Mouse (Mus musculus) neural tube, embryonic 12.5 days (tissue): Measurements from ENCODE around the gene Usf1. TPM values are rescaled to one million over a fixed set of nuclear protein-coding genes. Genes with fewer than 3 reads are reported as not detected.

ENCODE experiments used
- ATAC-seq: fragments of 200-750 bp; cut with Nextera tagmentation; 2 replicates; pipeline ENCODE4 v1.8.0; 2017; ENCODE audit warnings: low read depth, mild to moderate bottlenecking, moderate TSS enrichment, moderate library complexity; ENCODE audit not compliant: low FRiP score
- H3K27ac ChIP-seq: fragments of 300-500 bp; sonication (generic); 2 replicates; pipeline ENCODE4 v1.5.1; 2016
- H3K27me3 ChIP-seq: fragments of 300-500 bp; sonication (generic); replicated peaks from 2 replicates; pipeline ENCODE4 v1.6.1; 2016; ENCODE audit warnings: mild to moderate bottlenecking
- H3K36me3 ChIP-seq: fragments of 300-500 bp; sonication (generic); 2 replicates; pipeline ENCODE4 v1.6.1; 2016; ENCODE audit warnings: mild to moderate bottlenecking
- H3K4me1 ChIP-seq: fragments of 300-500 bp; sonication (generic); 2 replicates; pipeline ENCODE4 v1.6.1; 2016
- H3K4me2 ChIP-seq: fragments of 300-500 bp; sonication (generic); replicated peaks from 2 replicates; pipeline ENCODE4 v1.6.1; 2016; ENCODE audit warnings: mild to moderate bottlenecking
- H3K4me3 ChIP-seq: fragments of 300-500 bp; sonication (generic); 2 replicates; pipeline ENCODE4 v1.5.1; 2016
- H3K9ac ChIP-seq: fragments of 300-500 bp; sonication (generic); 2 replicates; pipeline ENCODE4 v1.6.1; 2016; ENCODE audit warnings: mild to moderate bottlenecking
- H3K9me3 ChIP-seq: fragments of 300-500 bp; sonication (generic); 2 replicates; pipeline ENCODE4 v1.6.1; 2016; ENCODE audit warnings: mild to moderate bottlenecking
- WGBS: fragments of 180-500 bp; shearing (Covaris S2); methylation state at CpG from one replicate; pipeline ENCODE4 v1.1.7; 2016; 5-methylcytosine and 5-hydroxymethylcytosine counted together
- polyA plus RNA-seq: library from polyadenylated mRNA; unstranded; fragments of >200 nt; fragmentation: Nextera tagmentation; extraction: Ambion mirVana; gene quantifications from 2 replicates; pipeline ENCODE4 v1.2.1, GENCODE M21; 2016

The Usf1 gene
- polyA plus RNA-seq, 1 experiment from 2014 or later, result 178 TPM

DNA sequence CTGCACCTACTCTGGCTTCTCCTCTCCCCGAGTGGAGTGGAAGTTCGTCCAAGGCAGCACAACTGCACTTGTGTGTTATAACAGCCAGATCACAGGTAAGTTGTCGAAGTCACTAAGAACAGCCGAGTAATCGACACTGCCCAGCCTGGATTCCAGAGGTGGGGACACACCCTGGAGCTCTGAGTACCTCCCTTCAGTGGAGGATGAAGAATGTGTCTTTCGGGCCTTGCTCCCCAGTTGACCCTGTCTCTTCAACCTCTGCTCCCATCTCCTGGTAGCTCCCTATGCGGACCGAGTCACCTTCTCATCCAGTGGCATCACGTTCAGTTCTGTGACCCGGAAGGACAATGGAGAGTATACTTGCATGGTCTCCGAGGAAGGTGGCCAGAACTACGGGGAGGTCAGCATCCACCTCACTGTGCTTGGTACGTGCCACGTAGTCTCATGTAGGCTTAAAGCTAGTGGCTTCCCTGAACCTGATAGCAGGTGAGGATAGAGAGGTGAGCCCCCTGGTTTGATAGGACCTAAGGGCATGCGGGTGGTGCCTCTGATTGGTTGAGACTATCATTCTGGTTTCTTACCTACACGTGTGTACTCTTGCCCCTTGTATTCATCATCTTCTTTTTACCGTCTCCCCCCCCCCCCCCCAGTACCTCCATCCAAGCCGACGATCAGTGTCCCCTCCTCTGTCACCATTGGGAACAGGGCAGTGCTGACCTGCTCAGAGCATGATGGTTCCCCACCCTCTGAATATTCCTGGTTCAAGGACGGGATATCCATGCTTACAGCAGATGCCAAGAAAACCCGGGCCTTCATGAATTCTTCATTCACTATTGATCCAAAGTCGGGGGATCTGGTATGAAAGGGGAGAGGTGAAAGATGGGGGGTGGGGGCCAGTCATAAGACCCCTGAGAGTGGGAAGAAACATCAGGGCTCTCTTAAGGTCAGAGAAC is 49.7 kb downstream of the Usf1 start:
- 93% methylated on average over 22 of the region's 22 CpGs for WGBS
- Histone ChIP-seq H3K9ac (no peak overlapping the region), H3K27ac (no peak overlapping the region), H3K27me3 (no peaks in the 10 kb centered on the region), H3K4me3 (no peak overlapping the region), H3K4me1 (no peaks in the 10 kb centered on the region), H3K36me3 (no peaks in the 10 kb centered on the region), H3K9me3 (no peaks in the 10 kb centered on the region), H3K4me2 (no peak overlapping the region)
- no peak for ATAC-seq

DNA sequence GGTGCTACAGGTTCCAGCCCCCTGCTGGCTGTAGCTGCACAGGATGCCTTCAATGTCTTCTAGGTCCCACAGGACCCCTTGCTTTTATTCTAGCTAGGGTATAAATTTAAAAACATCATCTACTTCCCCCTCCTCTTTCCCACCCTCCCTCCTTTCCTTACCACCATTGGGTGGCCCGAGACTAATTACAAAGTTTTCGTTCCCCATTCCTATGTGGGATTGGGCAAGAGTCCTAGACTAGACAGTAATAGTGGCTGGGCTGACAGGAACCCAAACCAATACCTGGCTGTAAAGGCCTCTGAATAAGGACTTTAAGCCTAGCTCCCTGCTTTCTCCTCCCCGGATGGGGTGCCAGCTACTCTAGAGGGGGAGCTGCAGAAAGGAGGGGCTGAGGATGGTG is 52.0 kb downstream of the Usf1 start:
- 93% methylated on average over 3 of the region's 3 CpGs for WGBS

DNA sequence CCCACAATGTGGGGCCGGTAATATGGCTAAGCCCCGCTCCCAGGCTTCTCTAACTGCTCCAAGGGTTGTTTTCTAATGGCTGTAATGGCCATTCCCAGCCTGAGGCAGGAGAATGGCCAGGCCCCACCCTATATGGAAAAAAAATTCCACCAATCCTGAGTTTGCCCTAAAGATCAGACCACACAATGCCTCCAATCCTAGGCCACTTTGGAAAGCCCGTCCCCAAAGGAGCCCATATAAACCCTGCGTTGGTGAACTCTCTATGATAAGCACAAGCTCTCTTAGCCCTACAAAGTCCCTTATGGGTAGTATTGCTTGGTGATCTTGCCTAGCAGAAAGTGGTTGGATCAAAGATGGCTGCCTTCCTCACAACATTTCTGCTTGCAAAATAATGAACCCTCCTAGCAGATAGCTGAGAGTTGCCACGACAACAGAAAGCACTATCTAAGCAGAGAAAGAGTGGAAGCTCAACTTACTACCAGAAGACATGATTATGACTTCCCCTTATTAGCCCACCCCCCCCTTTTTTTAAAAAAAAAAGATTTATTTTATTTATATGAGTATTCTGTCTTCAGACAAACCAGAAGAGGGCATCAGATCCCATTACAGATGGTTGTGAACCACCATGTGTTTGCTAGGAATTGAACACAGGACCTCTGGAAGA is 54.8 kb downstream of the Usf1 start:
- no peak overlapping the region for H3K4me3 ChIP-seq
- H3K9ac ChIP-seq, result no peak overlapping the region
- no peak overlapping the region for H3K4me2 ChIP-seq
- H3K4me1 ChIP-seq, result no peaks in the 10 kb centered on the region
- H3K9me3 ChIP-seq, result no peaks in the 10 kb centered on the region
- H3K36me3 ChIP-seq, result no peaks in the 10 kb centered on the region
- ATAC-seq, result no peak
- 87% methylated on average over 5 of the region's 5 CpGs for WGBS
- no peak overlapping the region for H3K27ac ChIP-seq
- no peaks in the 10 kb centered on the region for H3K27me3 ChIP-seq

More for the DNA sequence above, 52.0 kb downstream of the Usf1 start:
- Histone ChIP-seq H3K27ac (no peak overlapping the region), H3K4me1 (no peaks in the 10 kb centered on the region), H3K9me3 (no peaks in the 10 kb centered on the region), H3K36me3 (no peaks in the 10 kb centered on the region), H3K4me2 (no peak overlapping the region), H3K4me3 (no peak overlapping the region), H3K9ac (no peak overlapping the region), H3K27me3 (no peaks in the 10 kb centered on the region)
- ATAC-seq, result no peak

DNA sequence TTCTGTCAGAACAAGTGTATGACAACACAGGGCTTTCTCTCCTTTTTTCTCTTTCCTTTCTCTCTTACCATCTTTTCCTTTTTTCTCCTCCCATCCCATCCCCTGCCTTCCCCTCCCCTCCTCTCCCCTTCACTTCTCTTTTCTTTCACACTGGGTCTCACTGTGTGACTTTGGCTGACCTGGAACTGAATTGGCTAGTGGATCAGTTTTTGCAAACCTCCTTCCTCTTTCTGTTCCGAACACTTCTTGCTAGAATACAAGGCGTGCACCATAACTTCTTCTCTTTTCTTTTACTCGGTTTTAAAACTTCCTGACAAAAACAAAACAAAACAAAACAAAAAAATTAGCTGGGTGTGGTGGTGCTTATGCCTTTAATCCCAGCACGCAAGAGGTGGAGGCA is 55.5 kb downstream of the Usf1 start:
- Histone ChIP-seq H3K36me3 (no peaks in the 10 kb centered on the region), H3K9ac (no peak overlapping the region), H3K4me3 (no peak overlapping the region), H3K4me1 (no peaks in the 10 kb centered on the region), H3K9me3 (no peaks in the 10 kb centered on the region), H3K27ac (no peak overlapping the region), H3K4me2 (no peak overlapping the region), H3K27me3 (no peaks in the 10 kb centered on the region)
- 82% methylated on average over 4 of the region's 4 CpGs for WGBS
- ATAC-seq, result no peak

Other genes starting within 250 kb of the Usf1 start
- 5.9 and 6.2 TPM in 2 replicates for gene Pcp4l1, start 215.0 kb upstream of the Usf1 start, polyA plus RNA-seq
- gene Nr1i3, start 197.3 kb upstream of the Usf1 start, polyA plus RNA-seq, result 0.20 and 0.24 TPM in 2 replicates
- 30.1 and 30.8 TPM in 2 replicates for gene Tomm40l, start 188.8 kb upstream of the Usf1 start, polyA plus RNA-seq
- gene Apoa2, start 186.3 kb upstream of the Usf1 start, polyA plus RNA-seq, result 5.4 and 7.6 TPM in 2 replicates
- gene Fcer1g, start 176.9 kb upstream of the Usf1 start, polyA plus RNA-seq, result 21.9 and 24.3 TPM in 2 replicates
- 6.2 and 6.3 TPM in 2 replicates for gene Adamts4, start 160.9 kb upstream of the Usf1 start, polyA plus RNA-seq
- 233 and 247 TPM in 2 replicates for gene Ndufs2, start 159.9 kb upstream of the Usf1 start, polyA plus RNA-seq
- 88.3 and 95.6 TPM in 2 replicates for gene B4galt3, start 141.0 kb upstream of the Usf1 start, polyA plus RNA-seq
- gene Ppox, start 130.1 kb upstream of the Usf1 start, polyA plus RNA-seq, result 52.0 and 54.3 TPM in 2 replicates
- 103 and 111 TPM in 2 replicates for gene Usp21, start 123.3 kb upstream of the Usf1 start, polyA plus RNA-seq
- 105 and 120 TPM in 2 replicates for gene Ufc1, start 116.3 kb upstream of the Usf1 start, polyA plus RNA-seq
- 50.9 and 57.3 TPM in 2 replicates for gene Dedd, start 82.2 kb upstream of the Usf1 start, polyA plus RNA-seq
- gene Nit1, start 65.7 kb upstream of the Usf1 start, polyA plus RNA-seq, result 45.6 and 46.1 TPM in 2 replicates
- 157 and 158 TPM in 2 replicates for gene Pfdn2, start 65.6 kb upstream of the Usf1 start, polyA plus RNA-seq
- gene Klhdc9, start 50.5 kb upstream of the Usf1 start, polyA plus RNA-seq, result 2.1 and 2.6 TPM in 2 replicates
- gene Nectin4, start 41.2 kb upstream of the Usf1 start, polyA plus RNA-seq, result 1.2 and 1.8 TPM in 2 replicates
- gene Arhgap30, start 22.4 kb upstream of the Usf1 start, polyA plus RNA-seq, result 1.0 and 1.1 TPM in 2 replicates
- 9.2 and 10.3 TPM in 2 replicates for gene Tstd1, start 7.6 kb downstream of the Usf1 start, polyA plus RNA-seq
- gene F11r, start 26.2 kb downstream of the Usf1 start, polyA plus RNA-seq, result 15.0 and 16.9 TPM in 2 replicates
- 22.4 and 23.0 TPM in 2 replicates for gene Alyref2, start 92.2 kb downstream of the Usf1 start, polyA plus RNA-seq
- gene Itln1, start 124.0 kb downstream of the Usf1 start, polyA plus RNA-seq, result not detected in 2 replicates
- not detected in 2 replicates for gene Cd244a, start 147.9 kb downstream of the Usf1 start, polyA plus RNA-seq
- 0.11 TPM in 1 of 2 replicates, not detected in the other for gene Ly9, start 196.1 kb downstream of the Usf1 start, polyA plus RNA-seq
- gene Slamf7, start 241.7 kb downstream of the Usf1 start, polyA plus RNA-seq, result not detected in 2 replicates